Mouse (Mus musculus): Measurements from ENCODE around the gene Myd88.

Gene Myd88

GRCm38 (mm10) chr9:119290791-119291190 lies 50.4 kb downstream of the Myd88 start:
- no peak for DNase-seq (ENCODE audit: low spot score)
